Mouse (Mus musculus): ENCODE results near the gene Lrrc29. TPM values are rescaled to one million over a fixed set of nuclear protein-coding genes. Genes with fewer than 3 reads are reported as not detected.

Gene Lrrc29
- polyA plus RNA-seq, 1 experiment from 2014 or later = 2.0 TPM

GRCm38 (mm10) chr8:105323183-105323582 is 2.9 kb downstream of the Lrrc29 start:
- DNase-seq (ENCODE audit: low spot score) = peak; percentile 9
- Histone ChIP-seq H3K27ac (ENCODE audit: low read depth, low read length) (no peak overlapping the region), H3K4me3 (ENCODE audit: low read depth, low read length) (no peak overlapping the region), H3K4me2 (ENCODE audit: low read depth, low read length, severe bottlenecking) (no peak overlapping the region), H3K27me3 (ENCODE audit: control insufficient read depth, insufficient read depth, low read length) (no peaks in the 10 kb centered on the region), H3K9ac (ENCODE audit: low read length) (no peak overlapping the region), H3K36me3 (ENCODE audit: control insufficient read depth, insufficient read depth, low read length) (no peaks in the 10 kb centered on the region; the same call in 1 of the 2 replicates), H3K9me3 (ENCODE audit: control insufficient read depth, low read length) (no peaks in the 10 kb centered on the region), H3K4me1 (replicated peaks; ENCODE audit: control insufficient read depth, insufficient read depth, low read length) (peaks cover 7% of the 10 kb centered on the region; the same call in 1 of the 2 replicates)
- WGBS = 90% methylated on average over 4 of the region's 4 CpGs
- no peak for ATAC-seq (replicated peaks; ENCODE audit: low FRiP score)

DNA sequence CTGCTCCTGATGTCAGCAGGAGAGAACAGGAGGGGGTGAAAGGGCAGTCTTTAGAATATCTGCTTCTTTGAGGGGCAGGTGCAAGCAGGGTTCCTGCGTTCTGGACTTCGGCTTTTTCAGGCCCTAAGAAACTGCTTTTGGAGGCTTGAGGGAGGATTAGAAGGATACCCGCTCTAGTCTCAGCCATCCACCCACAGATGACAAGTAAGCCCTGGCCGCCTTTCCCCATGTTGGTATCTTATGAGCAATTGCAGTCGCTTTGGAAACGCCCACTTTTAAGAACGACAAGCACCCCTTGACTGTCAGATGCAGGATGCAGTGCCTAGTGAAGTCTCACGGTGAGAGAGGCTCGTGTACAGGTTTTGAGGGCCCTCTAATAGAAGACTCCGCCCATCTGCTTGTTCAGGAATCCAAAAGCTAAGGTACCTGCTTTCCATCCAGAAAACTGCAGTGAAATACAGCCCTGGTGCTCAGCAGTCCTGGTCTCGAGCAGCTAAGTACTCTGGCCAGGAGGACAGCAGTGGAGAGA is 7.4 kb downstream of the Lrrc29 start:
- Histone ChIP-seq H3K27me3 (ENCODE audit: control insufficient read depth, insufficient read depth, low read length) (no peaks in the 10 kb centered on the region), H3K9me3 (ENCODE audit: control insufficient read depth, low read length) (no peaks in the 10 kb centered on the region), H3K4me2 (ENCODE audit: low read depth, low read length, severe bottlenecking) (no peak overlapping the region), H3K4me1 (replicated peaks; ENCODE audit: control insufficient read depth, insufficient read depth, low read length) (no peaks in the 10 kb centered on the region), H3K27ac (ENCODE audit: low read depth, low read length) (no peak overlapping the region), H3K4me3 (ENCODE audit: low read depth, low read length) (no peak overlapping the region), H3K9ac (ENCODE audit: low read length) (no peak overlapping the region), H3K36me3 (ENCODE audit: control insufficient read depth, insufficient read depth, low read length) (no peaks in the 10 kb centered on the region; the same call in 1 of the 2 replicates)
- no peak for ATAC-seq (replicated peaks; ENCODE audit: low FRiP score)
- peak; percentile 42 for DNase-seq (ENCODE audit: low spot score)
- WGBS = 84% methylated on average over 11 of the region's 11 CpGs

- H3K36me3 ChIP-seq (ENCODE audit: control insufficient read depth, insufficient read depth, low read length) = no peaks in the 10 kb centered on the region; the same call in 1 of the 2 replicates
- no peak overlapping the region for H3K4me2 ChIP-seq (ENCODE audit: low read depth, low read length, severe bottlenecking)
- H3K4me3 ChIP-seq (ENCODE audit: low read depth, low read length) = no peak overlapping the region
- WGBS = 88% methylated on average over 4 of the region's 4 CpGs
- no peak for ATAC-seq (replicated peaks; ENCODE audit: low FRiP score)
- H3K27ac ChIP-seq (ENCODE audit: low read depth, low read length) = no peak overlapping the region
- H3K27me3 ChIP-seq (ENCODE audit: control insufficient read depth, insufficient read depth, low read length) = no peaks in the 10 kb centered on the region
- no peak for DNase-seq (ENCODE audit: low spot score)
- no peaks in the 10 kb centered on the region for H3K4me1 ChIP-seq (replicated peaks; ENCODE audit: control insufficient read depth, insufficient read depth, low read length)
- no peak overlapping the region for H3K9ac ChIP-seq (ENCODE audit: low read length)
- no peaks in the 10 kb centered on the region for H3K9me3 ChIP-seq (ENCODE audit: control insufficient read depth, low read length)
These were observed 8.1 kb downstream of the Lrrc29 start for GRCm38 (mm10) chr8:105317941-105318340.

- DNase-seq (ENCODE audit: low spot score) = no peak
These were observed 10.9 kb downstream of the Lrrc29 start for GRCm38 (mm10) chr8:105315073-105315769.

DNA sequence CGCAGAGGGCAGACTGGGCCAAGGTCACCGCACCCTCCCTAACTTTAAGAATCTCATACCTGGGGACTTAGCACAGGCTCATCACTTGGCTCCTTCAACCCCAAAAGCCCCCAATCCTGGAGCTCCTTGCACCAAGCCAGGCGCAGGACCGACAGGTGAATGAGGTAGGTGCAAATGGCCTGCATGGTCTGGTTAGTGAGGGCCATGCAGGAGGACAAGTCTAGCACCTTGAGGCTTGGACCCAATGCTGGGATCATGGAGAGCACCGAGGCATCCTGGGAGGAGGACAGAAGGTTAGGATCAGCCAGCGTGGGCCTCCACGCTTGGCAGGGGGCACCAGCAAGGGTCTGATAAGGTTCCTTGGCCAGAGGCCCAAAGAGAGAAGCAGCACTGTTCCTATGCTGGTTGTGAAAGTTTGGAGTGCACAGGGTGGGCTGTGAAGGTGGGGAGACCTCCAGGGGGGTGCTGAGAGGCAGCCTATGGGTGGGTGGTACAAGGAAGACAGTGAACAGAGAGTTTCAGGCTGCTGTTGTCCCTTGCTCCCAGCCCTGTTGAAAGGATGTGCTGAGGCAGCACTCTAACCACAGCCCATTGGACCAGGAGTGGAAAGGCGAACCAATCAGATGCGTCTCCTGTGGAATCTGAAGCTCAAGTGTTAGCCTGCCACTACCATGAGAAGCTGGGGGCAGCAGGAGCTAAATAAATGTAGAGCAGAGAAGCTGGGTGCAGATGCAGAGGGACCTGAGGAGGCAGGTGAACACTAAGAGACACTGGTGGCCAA is 12.3 kb downstream of the Lrrc29 start:
- ATAC-seq (replicated peaks; ENCODE audit: low FRiP score) = peak; percentile 29; the same call in 1 of the 2 replicates
- WGBS = 80% methylated on average over 9 of the region's 9 CpGs
- no peak overlapping the region for H3K4me2 ChIP-seq (ENCODE audit: low read depth, low read length, severe bottlenecking)
- no peaks in the 10 kb centered on the region for H3K9me3 ChIP-seq (ENCODE audit: control insufficient read depth, low read length)
- H3K4me1 ChIP-seq (replicated peaks; ENCODE audit: control insufficient read depth, insufficient read depth, low read length) = no peaks in the 10 kb centered on the region
- no peaks in the 10 kb centered on the region; the same call in 1 of the 2 replicates for H3K36me3 ChIP-seq (ENCODE audit: control insufficient read depth, insufficient read depth, low read length)
- no peak overlapping the region for H3K9ac ChIP-seq (ENCODE audit: low read length)
- no peak overlapping the region for H3K4me3 ChIP-seq (ENCODE audit: low read depth, low read length)
- no peaks in the 10 kb centered on the region for H3K27me3 ChIP-seq (ENCODE audit: control insufficient read depth, insufficient read depth, low read length)
- no peak for DNase-seq (ENCODE audit: low spot score)
- H3K27ac ChIP-seq (ENCODE audit: low read depth, low read length) = no peak overlapping the region

More at GRCm38 (mm10) chr8:105315073-105315769, 10.9 kb downstream of the Lrrc29 start:
- WGBS = 93% methylated on average over 18 of the region's 18 CpGs
- Histone ChIP-seq H3K27ac (ENCODE audit: low read depth, low read length) (no peak overlapping the region), H3K9me3 (ENCODE audit: control insufficient read depth, low read length) (no peaks in the 10 kb centered on the region), H3K4me1 (replicated peaks; ENCODE audit: control insufficient read depth, insufficient read depth, low read length) (no peaks in the 10 kb centered on the region), H3K9ac (ENCODE audit: low read length) (no peak overlapping the region), H3K36me3 (ENCODE audit: control insufficient read depth, insufficient read depth, low read length) (no peaks in the 10 kb centered on the region; the same call in 1 of the 2 replicates), H3K4me3 (ENCODE audit: low read depth, low read length) (no peak overlapping the region), H3K4me2 (ENCODE audit: low read depth, low read length, severe bottlenecking) (no peak overlapping the region), H3K27me3 (ENCODE audit: control insufficient read depth, insufficient read depth, low read length) (no peaks in the 10 kb centered on the region)
- no peak for ATAC-seq (replicated peaks; ENCODE audit: low FRiP score)

DNA sequence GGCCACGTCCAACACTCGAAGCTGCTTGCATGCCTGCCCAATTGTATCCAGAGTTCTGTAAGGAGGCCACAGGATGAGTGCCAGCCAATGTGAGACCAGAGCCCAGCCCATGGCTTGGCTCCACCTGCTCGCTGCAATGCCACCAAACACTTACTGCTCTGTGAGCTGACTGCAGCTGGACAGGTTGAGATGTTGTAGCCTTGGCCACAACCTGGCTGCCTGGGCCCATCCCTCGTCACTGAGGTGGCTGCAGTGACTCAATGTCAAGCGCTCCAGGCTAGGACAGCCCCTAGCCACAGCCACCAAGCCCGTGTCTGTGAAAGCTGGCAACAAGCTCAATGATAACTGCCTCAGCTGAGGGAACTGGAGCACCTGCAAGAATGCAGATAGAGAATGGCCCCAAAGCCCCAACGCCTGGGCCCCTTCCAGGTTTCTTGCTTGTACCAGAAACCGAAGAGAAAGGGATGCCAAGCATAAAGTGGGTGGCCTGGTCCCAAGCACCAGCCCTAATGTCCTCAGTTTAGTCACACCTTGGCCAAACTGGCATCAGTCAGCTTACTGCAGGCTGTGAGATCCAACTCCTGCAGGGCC is 13.1 kb downstream of the Lrrc29 start:
- DNase-seq (ENCODE audit: low spot score) = no peak
- Histone ChIP-seq H3K4me1 (replicated peaks; ENCODE audit: control insufficient read depth, insufficient read depth, low read length) (no peaks in the 10 kb centered on the region), H3K9ac (ENCODE audit: low read length) (no peak overlapping the region), H3K4me3 (ENCODE audit: low read depth, low read length) (no peak overlapping the region), H3K4me2 (ENCODE audit: low read depth, low read length, severe bottlenecking) (no peak overlapping the region), H3K27me3 (ENCODE audit: control insufficient read depth, insufficient read depth, low read length) (no peaks in the 10 kb centered on the region), H3K36me3 (ENCODE audit: control insufficient read depth, insufficient read depth, low read length) (peaks cover under 1% of the 10 kb centered on the region; the same call in 1 of the 2 replicates), H3K9me3 (ENCODE audit: control insufficient read depth, low read length) (no peaks in the 10 kb centered on the region), H3K27ac (ENCODE audit: low read depth, low read length) (no peak overlapping the region)
- ATAC-seq (replicated peaks; ENCODE audit: low FRiP score) = no peak
- WGBS = 84% methylated on average over 8 of the region's 8 CpGs

DNA sequence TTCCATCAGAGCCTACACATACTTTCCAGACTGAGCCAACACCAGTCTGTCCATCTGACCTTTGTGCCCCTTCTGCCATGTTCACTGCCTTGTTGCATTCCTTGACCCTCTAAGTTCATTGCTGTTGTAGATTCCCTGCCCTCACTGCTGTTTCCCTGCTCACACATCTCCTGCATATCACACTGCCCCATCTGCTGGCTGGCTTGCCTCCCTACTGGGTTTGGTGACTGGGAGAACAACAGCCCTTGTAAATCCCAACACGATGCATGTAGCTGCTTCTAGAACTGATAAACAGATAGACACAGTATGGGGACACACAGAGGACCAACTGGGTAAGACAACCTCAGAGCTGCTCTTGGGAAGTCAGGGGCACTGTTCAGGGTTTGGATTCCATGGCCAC is 14.4 kb downstream of the Lrrc29 start:
- no peak overlapping the region for H3K4me2 ChIP-seq (ENCODE audit: low read depth, low read length, severe bottlenecking)
- H3K4me1 ChIP-seq (replicated peaks; ENCODE audit: control insufficient read depth, insufficient read depth, low read length) = no peaks in the 10 kb centered on the region
- H3K9ac ChIP-seq (ENCODE audit: low read length) = no peak overlapping the region
- 90% methylated on average over 1 of the region's 1 CpGs for WGBS
- no peaks in the 10 kb centered on the region for H3K9me3 ChIP-seq (ENCODE audit: control insufficient read depth, low read length)
- no peak for DNase-seq (ENCODE audit: low spot score)
- H3K4me3 ChIP-seq (ENCODE audit: low read depth, low read length) = no peak overlapping the region
- H3K27me3 ChIP-seq (ENCODE audit: control insufficient read depth, insufficient read depth, low read length) = no peaks in the 10 kb centered on the region
- no peak for ATAC-seq (replicated peaks; ENCODE audit: low FRiP score)
- H3K27ac ChIP-seq (ENCODE audit: low read depth, low read length) = no peak overlapping the region
- peaks cover 3% of the 10 kb centered on the region for H3K36me3 ChIP-seq (ENCODE audit: control insufficient read depth, insufficient read depth, low read length)

DNA sequence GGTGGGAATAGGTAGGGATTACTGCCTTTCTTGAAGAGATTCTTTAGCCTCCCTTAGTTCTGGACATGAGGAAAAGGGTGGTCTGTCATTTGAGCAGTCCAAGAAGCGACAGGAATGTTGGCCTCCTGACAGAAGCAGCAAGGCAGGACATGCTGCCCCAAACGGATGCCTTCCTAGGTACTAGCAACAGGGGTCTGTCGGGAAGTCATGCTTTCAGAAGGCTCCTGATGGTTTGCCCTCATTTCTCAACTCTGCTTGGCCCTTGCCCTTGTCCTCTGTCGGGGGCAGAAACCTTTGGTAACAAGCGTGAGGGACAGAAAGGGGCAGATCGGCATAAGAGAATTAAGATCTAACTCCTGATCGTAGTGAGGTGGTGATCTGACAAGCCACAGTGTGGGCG is 16.0 kb downstream of the Lrrc29 start:
- DNase-seq (ENCODE audit: low spot score) = no peak
- peaks cover 5% of the 10 kb centered on the region for H3K36me3 ChIP-seq (ENCODE audit: control insufficient read depth, insufficient read depth, low read length)
- H3K27ac ChIP-seq (ENCODE audit: low read depth, low read length) = no peak overlapping the region
- no peak overlapping the region for H3K4me3 ChIP-seq (ENCODE audit: low read depth, low read length)
- H3K9ac ChIP-seq (ENCODE audit: low read length) = no peak overlapping the region
- H3K4me2 ChIP-seq (ENCODE audit: low read depth, low read length, severe bottlenecking) = no peak overlapping the region
- H3K27me3 ChIP-seq (ENCODE audit: control insufficient read depth, insufficient read depth, low read length) = no peaks in the 10 kb centered on the region
- no peaks in the 10 kb centered on the region for H3K9me3 ChIP-seq (ENCODE audit: control insufficient read depth, low read length)
- H3K4me1 ChIP-seq (replicated peaks; ENCODE audit: control insufficient read depth, insufficient read depth, low read length) = peaks cover 5% of the 10 kb centered on the region
- no peak for ATAC-seq (replicated peaks; ENCODE audit: low FRiP score)
- WGBS = 82% methylated on average over 8 of the region's 8 CpGs
